Mouse (Mus musculus): ENCODE data around the gene Cep63.

GRCm38 (mm10) chr9:102638963-102639362 lies 12.6 kb upstream of the Cep63 start:
- TF ChIP-seq EP300 (IDR thresholded peaks at IDR 0.05; ENCODE audit: low read depth): no peak
- TF ChIP-seq CTCF (IDR thresholded peaks at IDR 0.05; ENCODE audit: low read depth): no peak

Data from liver, postnatal 0 days (tissue).